Mouse (Mus musculus): ENCODE results near the gene Anxa7.

DNA sequence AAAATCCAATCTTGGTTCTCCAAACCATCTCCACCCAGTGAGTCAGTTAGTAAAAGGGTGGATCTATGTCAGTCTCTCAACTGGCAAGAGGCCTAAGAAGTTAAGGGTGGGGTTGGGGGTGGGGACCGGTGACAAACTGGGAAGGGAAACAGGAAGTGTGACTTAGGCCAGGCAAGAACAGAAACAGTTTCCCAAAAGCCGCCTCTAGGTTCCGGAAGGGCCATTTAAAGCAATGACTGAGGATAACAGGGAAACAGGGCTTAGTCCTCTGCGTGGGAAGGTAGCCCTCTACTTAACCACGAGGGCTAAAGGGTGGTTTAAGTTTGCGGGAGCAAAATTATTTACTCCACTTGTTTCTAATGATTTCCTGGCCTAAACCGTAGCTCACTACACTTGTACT is 1.1 kb downstream of the Anxa7 start:
- TF ChIP-seq CTCF (IDR thresholded peaks at IDR 0.05; ENCODE audit: borderline replicate concordance, control insufficient read depth, extremely low read depth, insufficient read depth, low read length, poor library complexity), result no peak
- no peak for TF ChIP-seq POLR2A (IDR thresholded peaks at IDR 0.05; ENCODE audit: control insufficient read depth, extremely low read depth, insufficient read depth, low read length, poor library complexity)
